Mouse (Mus musculus) lung, embryonic 16.5 days (tissue): ENCODE measurements around the gene Atp8a2. TPM values are rescaled to one million over a fixed set of nuclear protein-coding genes. Genes with fewer than 3 reads are reported as not detected.

Source experiments
- ATAC-seq: fragments of 200-750 bp; cut with Nextera tagmentation; 2 replicates; pipeline ENCODE4 v1.8.0; 2017; ENCODE audit warnings: low read depth, mild to moderate bottlenecking, moderate library complexity
- H3K27ac ChIP-seq: fragments of 300-500 bp; sonication (generic); 2 replicates; pipeline ENCODE4 v1.5.1; 2014; ENCODE audit warnings: mild to moderate bottlenecking, control low read depth, low read length
- H3K27me3 ChIP-seq: fragments of 300-500 bp; sonication (generic); 2 replicates; pipeline ENCODE4 v1.6.1; 2014; ENCODE audit warnings: low read depth, low read length, mixed read lengths; ENCODE audit not compliant: control insufficient read depth, insufficient read depth
- H3K36me3 ChIP-seq: fragments of 300-500 bp; sonication (generic); 2 replicates; pipeline ENCODE4 v1.6.1; 2014; ENCODE audit warnings: low read length; ENCODE audit not compliant: control insufficient read depth, insufficient read depth
- H3K4me1 ChIP-seq: fragments of 300-500 bp; sonication (generic); replicated peaks from 2 replicates; pipeline ENCODE4 v1.6.1; 2014; ENCODE audit warnings: low read length, mixed read lengths; ENCODE audit not compliant: control insufficient read depth, insufficient read depth
- H3K4me2 ChIP-seq: fragments of 300-500 bp; sonication (generic); 2 replicates; pipeline ENCODE4 v1.6.1; 2014; ENCODE audit warnings: low read depth, low read length, control low read depth
- H3K4me3 ChIP-seq: fragments of 300-500 bp; sonication (generic); 2 replicates; pipeline ENCODE4 v1.5.1; 2014; ENCODE audit warnings: mild to moderate bottlenecking, low read length, control low read depth
- H3K9ac ChIP-seq: fragments of 300-500 bp; sonication (generic); 2 replicates; pipeline ENCODE4 v1.6.1; 2014; ENCODE audit warnings: low read length, control low read depth
- H3K9me3 ChIP-seq: fragments of 300-500 bp; sonication (generic); 2 replicates; pipeline ENCODE4 v1.6.1; 2016; ENCODE audit warnings: low read length; ENCODE audit not compliant: control insufficient read depth
- WGBS: fragments of 180-500 bp; shearing (Covaris S2); extraction: QIAGEN DNeasy Blood & Tissue Kit; methylation state at CpG from one replicate; pipeline ENCODE4 v1.1.7; 2014; 5-methylcytosine and 5-hydroxymethylcytosine counted together
- polyA plus RNA-seq: library from polyadenylated mRNA; unstranded; fragments of >200 nt; fragmentation: Nextera tagmentation; extraction: Ambion mirVana; gene quantifications from 2 replicates; pipeline ENCODE4 v1.2.1, GENCODE M21; 2015

Gene Atp8a2
- polyA plus RNA-seq, 1 experiment from 2014 or later: 0.88 TPM

- no peak overlapping the region for H3K4me2 ChIP-seq
- no peaks in the 10 kb centered on the region for H3K36me3 ChIP-seq
- no peaks in the 10 kb centered on the region for H3K4me1 ChIP-seq
- H3K4me3 ChIP-seq: no peak overlapping the region
- no peak for ATAC-seq
- H3K27ac ChIP-seq: no peak overlapping the region
- H3K9ac ChIP-seq: no peak overlapping the region
- no peaks in the 10 kb centered on the region for H3K9me3 ChIP-seq
- 76% methylated on average over 1 of the region's 1 CpGs for WGBS
- H3K27me3 ChIP-seq: no peaks in the 10 kb centered on the region
Observed at GRCm38 (mm10) chr14:60194606-60195005, 2.4 kb downstream of the Atp8a2 start.

- no peaks in the 10 kb centered on the region for H3K9me3 ChIP-seq
- H3K36me3 ChIP-seq: no peaks in the 10 kb centered on the region
- 83% methylated on average over 5 of the region's 5 CpGs for WGBS
- no peak overlapping the region for H3K9ac ChIP-seq
- no peak overlapping the region for H3K4me3 ChIP-seq
- no peak overlapping the region for H3K4me2 ChIP-seq
- H3K27ac ChIP-seq: no peak overlapping the region
- no peaks in the 10 kb centered on the region for H3K4me1 ChIP-seq
- no peaks in the 10 kb centered on the region for H3K27me3 ChIP-seq
- no peak for ATAC-seq
Observed at GRCm38 (mm10) chr14:60189771-60190170, 7.2 kb downstream of the Atp8a2 start.

- H3K9me3 ChIP-seq: no peaks in the 10 kb centered on the region
- no peak for ATAC-seq
- no peak overlapping the region for H3K4me3 ChIP-seq
- no peaks in the 10 kb centered on the region for H3K4me1 ChIP-seq
- no peak overlapping the region for H3K9ac ChIP-seq
- no peaks in the 10 kb centered on the region for H3K36me3 ChIP-seq
- 82% methylated on average over 5 of the region's 5 CpGs for WGBS
- H3K27me3 ChIP-seq: no peaks in the 10 kb centered on the region
- no peak overlapping the region for H3K27ac ChIP-seq
- no peak overlapping the region for H3K4me2 ChIP-seq
Observed at GRCm38 (mm10) chr14:60188201-60188825, 8.7 kb downstream of the Atp8a2 start.

GRCm38 (mm10) chr14:60181306-60181705 lies 15.7 kb downstream of the Atp8a2 start:
- no peaks in the 10 kb centered on the region for H3K9me3 ChIP-seq
- WGBS: 92% methylated on average over 2 of the region's 2 CpGs
- no peaks in the 10 kb centered on the region for H3K36me3 ChIP-seq
- H3K27ac ChIP-seq: no peak overlapping the region
- no peak overlapping the region for H3K4me3 ChIP-seq
- H3K4me1 ChIP-seq: peaks cover 4% of the 10 kb centered on the region; the same call in 1 of the 2 replicates
- no peak overlapping the region for H3K9ac ChIP-seq
- ATAC-seq: no peak
- no peak overlapping the region for H3K4me2 ChIP-seq
- H3K27me3 ChIP-seq: peaks cover 17% of the 10 kb centered on the region

GRCm38 (mm10) chr14:60178571-60178955 lies 18.4 kb downstream of the Atp8a2 start:
- Histone ChIP-seq H3K9me3 (no peaks in the 10 kb centered on the region), H3K27ac (no peak overlapping the region), H3K9ac (no peak overlapping the region), H3K4me3 (no peak overlapping the region), H3K4me2 (no peak overlapping the region; the same call in 1 of the 2 replicates), H3K36me3 (no peaks in the 10 kb centered on the region), H3K4me1 (peaks cover 4% of the 10 kb centered on the region; the same call in 1 of the 2 replicates), H3K27me3 (peaks cover 25% of the 10 kb centered on the region)
- 12% methylated on average over 2 of the region's 2 CpGs for WGBS
- peak; percentile 39 for ATAC-seq

- Histone ChIP-seq H3K4me2 (peak overlapping the region; percentile 99), H3K4me1 (peaks cover 4% of the 10 kb centered on the region; the same call in 1 of the 2 replicates), H3K36me3 (no peaks in the 10 kb centered on the region), H3K27me3 (peaks cover 25% of the 10 kb centered on the region), H3K9ac (peak overlapping the region; percentile 69), H3K9me3 (no peaks in the 10 kb centered on the region), H3K27ac (no peak overlapping the region), H3K4me3 (peak overlapping the region; percentile 71)
- WGBS: 14% methylated on average over 34 of the region's 37 CpGs
- ATAC-seq: peak; percentile 48
Observed at GRCm38 (mm10) chr14:60177614-60178570, 19.1 kb downstream of the Atp8a2 start.

GRCm38 (mm10) chr14:60176891-60177613 lies 19.9 kb downstream of the Atp8a2 start:
- Histone ChIP-seq H3K9me3 (no peaks in the 10 kb centered on the region), H3K9ac (peak overlapping the region; percentile 69), H3K27ac (no peak overlapping the region), H3K36me3 (no peaks in the 10 kb centered on the region), H3K27me3 (peaks cover 25% of the 10 kb centered on the region), H3K4me3 (peak overlapping the region; percentile 71), H3K4me1 (peaks cover 4% of the 10 kb centered on the region; the same call in 1 of the 2 replicates), H3K4me2 (peak overlapping the region; percentile 99)
- under 1% methylated on average over 47 of the region's 84 CpGs for WGBS
- ATAC-seq: peak; percentile 75

GRCm38 (mm10) chr14:60176469-60176890 lies 20.5 kb downstream of the Atp8a2 start:
- peak overlapping the region; percentile 69 for H3K9ac ChIP-seq

More at GRCm38 (mm10) chr14:60176469-60176890, 20.5 kb downstream of the Atp8a2 start:
- Histone ChIP-seq H3K27ac (no peak overlapping the region), H3K4me3 (peak overlapping the region; percentile 71), H3K9me3 (no peaks in the 10 kb centered on the region), H3K27me3 (peaks cover 25% of the 10 kb centered on the region), H3K36me3 (no peaks in the 10 kb centered on the region), H3K4me1 (peaks cover 4% of the 10 kb centered on the region; the same call in 1 of the 2 replicates), H3K4me2 (peak overlapping the region; percentile 99)
- WGBS: 27% methylated on average over 9 of the region's 9 CpGs
- peak; percentile 21; the same call in 1 of the 2 replicates for ATAC-seq
